Mouse (Mus musculus) hindbrain, embryonic 11.5 days (tissue): ENCODE results near the gene Ccl1. TPM values are rescaled to one million over a fixed set of nuclear protein-coding genes. Genes with fewer than 3 reads are reported as not detected.
A peak's percentile ranks its signal among the peaks of the same experiment; 100 is the strongest.

ENCODE experiments used
- ATAC-seq: fragments of 200-750 bp; cut with Nextera tagmentation; 2 replicates; pipeline ENCODE4 v1.8.0; 2017; ENCODE audit warnings: mild to moderate bottlenecking, moderate TSS enrichment, moderate library complexity; ENCODE audit not compliant: low FRiP score
- DNase-seq: peaks from one replicate; pipeline ENCODE4 v3.0.0-alpha.2; 2015; ENCODE audit warnings: low spot score
- H3K27ac ChIP-seq: fragments of 300-500 bp; sonication (generic); 2 replicates; pipeline ENCODE4 v1.5.1; 2014; ENCODE audit warnings: mild to moderate bottlenecking, low read depth, low read length
- H3K27me3 ChIP-seq: fragments of 300-500 bp; sonication (generic); 2 replicates; pipeline ENCODE4 v1.6.1; 2014; ENCODE audit warnings: mild to moderate bottlenecking, low read length, moderate library complexity, mixed read lengths; ENCODE audit not compliant: control insufficient read depth, insufficient read depth
- H3K36me3 ChIP-seq: fragments of 300-500 bp; sonication (generic); 2 replicates; pipeline ENCODE4 v1.6.1; 2014; ENCODE audit warnings: mild to moderate bottlenecking, low read length, moderate library complexity, mixed read lengths; ENCODE audit not compliant: control insufficient read depth, insufficient read depth
- H3K4me1 ChIP-seq: fragments of 300-500 bp; sonication (generic); replicated peaks from 2 replicates; pipeline ENCODE4 v1.6.1; 2014; ENCODE audit warnings: low read length, mixed read lengths; ENCODE audit not compliant: control insufficient read depth, insufficient read depth
- H3K4me2 ChIP-seq: fragments of 300-500 bp; sonication (generic); replicated peaks from 2 replicates; pipeline ENCODE4 v1.6.1; 2014; ENCODE audit warnings: mild to moderate bottlenecking, low read depth, low read length
- H3K4me3 ChIP-seq: fragments of 300-500 bp; sonication (generic); 2 replicates; pipeline ENCODE4 v1.5.1; 2014; ENCODE audit warnings: low read depth, low read length
- H3K9ac ChIP-seq: fragments of 300-500 bp; sonication (generic); 2 replicates; pipeline ENCODE4 v1.6.1; 2014; ENCODE audit warnings: low read depth, low read length
- H3K9me3 ChIP-seq: fragments of 300-500 bp; sonication (generic); 2 replicates; pipeline ENCODE4 v1.6.1; 2016; ENCODE audit warnings: low read length; ENCODE audit not compliant: control insufficient read depth
- WGBS: fragments of 180-500 bp; shearing (Covaris S2); extraction: QIAGEN DNeasy Blood & Tissue Kit; methylation state at CpG from one replicate; pipeline ENCODE4 v1.1.7; 2014; 5-methylcytosine and 5-hydroxymethylcytosine counted together
- polyA plus RNA-seq: library from polyadenylated mRNA; unstranded; fragments of >200 nt; fragmentation: Nextera tagmentation; extraction: Ambion mirVana; gene quantifications from 2 replicates; pipeline ENCODE4 v1.2.1, GENCODE M21; 2014

Ccl1 gene
- polyA plus RNA-seq: not detected in 2 replicates

DNA sequence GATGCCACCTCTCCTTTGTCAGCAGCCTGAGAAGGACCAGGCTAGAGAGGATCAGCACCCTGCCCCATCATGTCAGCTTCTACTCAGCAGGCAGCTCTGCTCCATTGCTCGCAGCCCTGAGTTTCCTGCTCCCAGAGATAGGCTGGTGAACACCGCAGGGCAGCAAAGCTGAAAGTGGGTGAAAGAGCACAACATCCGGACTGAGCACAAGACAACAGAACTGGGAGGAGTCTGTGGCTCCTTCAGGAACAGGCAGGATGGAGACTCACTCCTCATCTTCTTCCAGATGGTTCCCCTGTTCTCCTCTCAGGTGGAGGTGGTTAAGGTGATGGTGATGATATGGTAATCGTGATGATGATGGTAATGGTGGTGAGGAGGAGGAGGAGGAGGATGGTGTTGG is at the start of gene Ccl1:
Ccl1 (minus strand) TSS at position 101 of the 400 bp plus-strand sequence.
- WGBS: 71% methylated on average over 4 of the region's 4 CpGs
- no peak for DNase-seq
- Histone ChIP-seq H3K36me3 (no peaks in the 10 kb centered on the region), H3K4me3 (no peak within 1 kb of the TSS), H3K27ac (no peak within 1 kb of the TSS), H3K27me3 (no peaks in the 10 kb centered on the region), H3K9me3 (no peaks in the 10 kb centered on the region), H3K4me2 (no peak within 1 kb of the TSS), H3K9ac (no peak within 1 kb of the TSS), H3K4me1 (peaks cover 3% of the 10 kb centered on the region)
- ATAC-seq: no peak

DNA sequence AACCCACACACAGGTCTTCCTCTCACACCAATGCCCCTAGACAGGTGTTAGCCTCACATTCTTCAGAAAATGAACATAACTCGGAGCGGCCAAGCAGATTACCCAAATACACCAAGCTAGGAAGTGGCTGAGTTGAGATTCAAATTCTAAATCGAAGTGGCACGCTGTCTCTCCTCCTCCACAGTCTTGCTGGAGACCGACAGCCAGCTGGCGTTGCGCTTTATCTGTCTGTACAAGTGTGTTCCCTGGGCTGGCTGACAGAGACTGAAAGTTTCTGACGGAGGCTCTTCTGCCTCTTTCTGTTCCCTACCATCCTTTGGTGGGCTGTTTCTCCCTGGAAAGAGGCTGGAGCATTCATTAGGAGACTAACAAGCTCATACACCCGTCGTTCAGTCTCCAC is 45.5 kb upstream of the Ccl1 start:
- H3K27ac ChIP-seq: no peak overlapping the region
- DNase-seq (no peak), ATAC-seq (no peak)
- no peak overlapping the region for H3K4me2 ChIP-seq
- no peaks in the 10 kb centered on the region for H3K36me3 ChIP-seq
- H3K9me3 ChIP-seq: no peaks in the 10 kb centered on the region
- WGBS: 89% methylated on average over 10 of the region's 10 CpGs
- H3K27me3 ChIP-seq: no peaks in the 10 kb centered on the region
- H3K4me3 ChIP-seq: no peak overlapping the region
- H3K9ac ChIP-seq: no peak overlapping the region
- H3K4me1 ChIP-seq: no peaks in the 10 kb centered on the region

DNA sequence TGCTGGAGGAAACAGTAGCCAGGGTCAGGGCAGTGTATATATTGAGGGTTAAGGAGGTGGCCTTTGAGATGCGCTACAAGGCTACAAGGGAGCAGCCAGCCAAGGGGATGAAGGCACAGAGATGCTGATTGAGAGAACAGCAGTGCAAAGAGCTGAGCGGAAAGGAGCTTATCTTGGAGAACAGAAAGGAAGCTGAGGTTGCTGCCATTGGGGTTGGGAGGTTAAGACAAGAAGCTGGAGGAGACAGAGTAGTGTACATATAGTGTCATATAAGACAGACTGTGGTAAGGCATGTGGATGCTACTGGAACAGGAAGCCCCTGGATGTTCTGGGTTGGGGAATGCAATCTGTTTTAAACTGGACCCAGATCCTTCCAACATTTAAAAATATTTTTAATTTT is 35.4 kb upstream of the Ccl1 start:
- Histone ChIP-seq H3K9ac (no peak overlapping the region), H3K27me3 (no peaks in the 10 kb centered on the region), H3K36me3 (no peaks in the 10 kb centered on the region), H3K27ac (no peak overlapping the region), H3K4me2 (no peak overlapping the region), H3K9me3 (no peaks in the 10 kb centered on the region), H3K4me3 (no peak overlapping the region), H3K4me1 (no peaks in the 10 kb centered on the region)
- DNase-seq: no peak
- ATAC-seq: no peak
- WGBS: 44% methylated on average over 2 of the region's 2 CpGs

DNA sequence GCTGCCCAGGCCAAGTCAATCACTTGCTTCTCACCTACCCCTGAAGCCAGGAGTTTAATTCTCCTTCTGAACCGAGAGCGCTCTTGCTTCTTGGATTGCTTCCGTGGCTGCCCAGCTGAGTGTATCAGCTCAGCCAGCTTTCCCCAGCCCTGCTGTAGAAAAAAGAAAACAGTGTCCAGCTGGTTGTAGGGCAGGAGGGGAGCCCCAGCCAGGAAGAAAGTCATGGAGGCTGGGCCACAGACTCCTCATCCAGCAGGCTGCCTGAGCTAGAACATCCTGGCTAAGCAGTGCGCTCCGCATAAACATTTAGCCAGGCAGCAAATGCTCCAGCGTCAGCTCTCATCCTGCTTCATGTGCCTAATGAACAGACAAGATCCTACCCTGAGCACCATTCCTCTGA is 34.9 kb upstream of the Ccl1 start:
- Histone ChIP-seq H3K9me3 (no peaks in the 10 kb centered on the region), H3K36me3 (no peaks in the 10 kb centered on the region), H3K27ac (0 out of 2 replicates have a peak overlapping the region, but pooled peaks have one; percentile 17), H3K4me3 (no peak overlapping the region), H3K4me1 (no peaks in the 10 kb centered on the region), H3K4me2 (no peak overlapping the region), H3K9ac (no peak overlapping the region), H3K27me3 (no peaks in the 10 kb centered on the region)
- 49% methylated on average over 6 of the region's 6 CpGs for WGBS
- DNase-seq (peak; percentile 4), ATAC-seq (no peak)

DNA sequence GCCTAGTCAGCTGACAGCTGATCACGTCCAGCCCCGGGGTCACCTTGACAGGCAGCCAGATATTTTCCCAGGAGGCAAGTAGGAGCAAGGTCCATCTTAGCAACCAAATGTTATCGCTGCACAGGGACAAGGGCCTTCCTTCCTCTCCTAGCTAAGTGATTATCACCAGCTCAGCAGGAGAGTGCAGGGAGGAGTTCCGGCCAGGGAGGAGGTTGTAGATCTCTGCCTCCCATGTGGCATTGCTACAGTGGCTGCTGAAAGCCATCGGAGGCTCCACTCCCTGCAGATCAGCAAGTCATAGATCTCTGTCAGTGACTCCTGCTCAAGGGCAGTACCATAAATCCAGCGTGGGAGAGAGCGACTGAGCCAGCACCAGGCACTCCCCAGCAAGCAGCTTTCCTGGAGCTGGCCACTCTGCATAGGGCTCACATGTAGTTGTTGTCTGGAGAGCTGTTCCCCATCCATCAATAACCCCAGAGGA is 34.5 kb upstream of the Ccl1 start:
- H3K9ac ChIP-seq: no peak overlapping the region
- ATAC-seq: peak; percentile 49; the same call in 1 of the 2 replicates

DNA sequence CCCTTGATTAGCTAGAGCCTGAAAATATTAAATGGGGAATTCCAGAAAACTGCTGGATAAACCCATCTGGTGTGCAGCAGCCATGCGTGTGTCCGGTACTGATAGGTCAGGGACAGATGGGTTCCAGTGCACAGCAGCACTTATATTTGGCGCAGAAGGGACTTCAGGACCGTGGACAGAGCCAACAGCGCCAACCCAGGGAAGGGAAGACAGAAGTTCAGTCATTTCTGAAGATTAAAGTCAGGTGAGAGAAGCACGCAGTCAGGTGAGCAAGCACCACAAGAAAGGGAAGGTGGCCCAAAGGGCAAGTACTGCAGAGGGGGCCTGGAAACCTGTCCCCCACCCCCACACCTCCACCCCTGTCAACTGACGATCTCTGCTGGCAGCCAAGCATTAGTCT is 7.7 kb upstream of the Ccl1 start:
- H3K4me3 ChIP-seq: no peak overlapping the region
- 51% methylated on average over 7 of the region's 7 CpGs for WGBS
- H3K27ac ChIP-seq: no peak overlapping the region
- H3K9me3 ChIP-seq: no peaks in the 10 kb centered on the region
- H3K9ac ChIP-seq: no peak overlapping the region
- no peak overlapping the region for H3K4me2 ChIP-seq
- H3K4me1 ChIP-seq: peaks cover 3% of the 10 kb centered on the region
- peak; percentile 48 for DNase-seq
- no peaks in the 10 kb centered on the region for H3K36me3 ChIP-seq
- H3K27me3 ChIP-seq: no peaks in the 10 kb centered on the region
- ATAC-seq: no peak

More for the DNA sequence above, 34.5 kb upstream of the Ccl1 start:
- DNase-seq: peak; percentile 14
- Histone ChIP-seq H3K4me2 (no peak overlapping the region), H3K27me3 (no peaks in the 10 kb centered on the region), H3K36me3 (no peaks in the 10 kb centered on the region), H3K27ac (no peak overlapping the region), H3K4me1 (no peaks in the 10 kb centered on the region), H3K4me3 (no peak overlapping the region), H3K9me3 (no peaks in the 10 kb centered on the region)
- 29% methylated on average over 7 of the region's 7 CpGs for WGBS

DNA sequence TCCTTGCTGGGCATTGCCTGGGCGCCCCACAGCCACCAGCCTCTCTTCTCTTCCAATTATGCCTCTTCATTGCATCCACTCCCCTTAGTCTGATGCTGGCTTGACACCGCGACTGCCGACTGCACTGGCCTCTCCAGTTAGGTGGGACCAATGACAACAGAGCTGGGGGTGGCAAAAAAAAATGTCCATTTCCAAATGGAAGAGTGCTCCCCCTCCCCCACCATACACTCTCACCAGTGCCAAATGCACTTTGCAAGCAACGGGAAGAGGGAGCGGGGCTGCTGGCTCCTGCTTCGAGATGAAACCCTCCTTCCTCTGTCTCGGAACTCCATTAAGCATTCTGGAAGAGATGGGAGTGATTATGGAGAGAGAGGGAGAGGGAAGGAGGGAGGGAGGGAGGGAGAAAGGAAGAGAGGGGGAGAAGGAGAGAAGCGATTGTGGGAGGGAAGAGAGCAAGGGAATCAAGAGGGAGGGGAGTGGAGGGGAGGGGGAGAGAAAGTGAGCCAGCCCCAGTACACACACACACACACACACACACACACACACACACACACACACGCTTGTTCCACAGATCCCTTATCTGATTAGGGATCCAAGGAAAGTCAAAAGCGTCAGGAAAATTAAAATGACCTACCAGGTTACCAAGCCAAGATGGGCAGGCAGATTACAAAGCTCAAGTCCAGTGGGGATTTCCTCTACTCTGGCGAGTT is 5.0 kb upstream of the Ccl1 start:
- H3K4me2 ChIP-seq: no peak overlapping the region
- no peaks in the 10 kb centered on the region for H3K9me3 ChIP-seq
- no peak overlapping the region for H3K9ac ChIP-seq
- H3K27me3 ChIP-seq: no peaks in the 10 kb centered on the region
- ATAC-seq (no peak), DNase-seq (peak; percentile 11)
- peaks cover 3% of the 10 kb centered on the region for H3K4me1 ChIP-seq
- H3K36me3 ChIP-seq: no peaks in the 10 kb centered on the region
- H3K27ac ChIP-seq: no peak overlapping the region
- WGBS: 24% methylated on average over 12 of the region's 12 CpGs
- H3K4me3 ChIP-seq: no peak overlapping the region

DNA sequence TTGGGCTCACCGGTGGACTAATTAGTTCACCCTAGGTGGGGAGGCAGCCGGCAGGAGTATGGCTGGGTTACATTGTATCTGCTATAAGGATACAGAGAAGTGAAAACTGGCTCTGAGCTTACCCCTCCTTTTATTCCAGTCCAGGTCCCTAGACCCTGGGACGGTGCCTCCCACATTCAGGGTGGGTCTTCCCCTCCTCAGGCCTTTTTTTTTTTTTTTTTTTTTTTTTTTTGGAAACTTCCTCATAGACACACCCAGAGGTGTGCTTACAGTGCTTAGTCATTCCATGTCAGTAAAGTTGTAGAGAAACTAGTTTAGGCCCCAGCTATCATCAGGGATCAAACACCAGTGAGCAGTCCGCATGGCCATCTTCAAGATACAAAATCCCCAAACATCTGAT is 7.6 kb downstream of the Ccl1 start:
- no peaks in the 10 kb centered on the region for H3K9me3 ChIP-seq
- no peak overlapping the region for H3K27ac ChIP-seq
- no peak overlapping the region for H3K9ac ChIP-seq
- no peaks in the 10 kb centered on the region for H3K4me1 ChIP-seq
- DNase-seq: no peak
- no peaks in the 10 kb centered on the region for H3K36me3 ChIP-seq
- ATAC-seq: no peak
- no peak overlapping the region for H3K4me2 ChIP-seq
- no peaks in the 10 kb centered on the region for H3K27me3 ChIP-seq
- whole genome bisulfite sequencing: 77% methylated on average over 4 of the region's 4 CpGs
- H3K4me3 ChIP-seq: no peak overlapping the region

DNA sequence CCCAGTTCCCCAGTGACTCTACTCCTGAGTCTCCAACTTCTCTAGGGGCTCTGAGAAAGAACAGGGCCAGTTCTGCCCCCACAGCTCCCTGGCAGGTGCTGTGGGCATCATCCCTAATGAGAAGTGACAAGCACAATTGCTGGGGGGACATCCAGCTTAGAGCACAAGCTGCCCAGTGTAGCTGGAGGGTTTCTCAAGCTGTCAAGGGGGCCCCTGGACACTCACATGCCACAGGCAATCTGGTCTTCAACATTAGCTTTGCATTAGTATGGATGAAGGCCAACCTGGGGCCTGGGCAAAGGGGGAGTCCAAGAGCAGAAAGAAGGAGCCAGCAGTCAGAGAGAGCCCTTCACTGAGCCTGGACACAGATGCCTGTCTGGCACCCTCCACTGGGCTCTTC is 14.6 kb downstream of the Ccl1 start:
- DNase-seq: no peak
- H3K4me3 ChIP-seq: no peak overlapping the region
- H3K4me1 ChIP-seq: no peaks in the 10 kb centered on the region
- no peaks in the 10 kb centered on the region for H3K27me3 ChIP-seq
- no peaks in the 10 kb centered on the region for H3K36me3 ChIP-seq
- H3K4me2 ChIP-seq: no peak overlapping the region
- H3K9ac ChIP-seq: no peak overlapping the region
- H3K27ac ChIP-seq: no peak overlapping the region
- H3K9me3 ChIP-seq: no peaks in the 10 kb centered on the region
- ATAC-seq: no peak
